Mouse (Mus musculus) c-Kit-positive CD71-negative TER-119-negative erythroid progenitor cells, embryonic 14.5 days (primary cell): ENCODE results near the gene Bcas2.
"Not testable (repeated sequence)": the region's sequence is repeated elsewhere in the genome, so short reads cannot be mapped to it uniquely, and the experiment has no call there.

Experiments
- DNase-seq: peaks from one replicate; pipeline ENCODE4 v3.0.0-alpha.2; 2013; ENCODE audit warnings: low read depth

The Bcas2 gene

DNA sequence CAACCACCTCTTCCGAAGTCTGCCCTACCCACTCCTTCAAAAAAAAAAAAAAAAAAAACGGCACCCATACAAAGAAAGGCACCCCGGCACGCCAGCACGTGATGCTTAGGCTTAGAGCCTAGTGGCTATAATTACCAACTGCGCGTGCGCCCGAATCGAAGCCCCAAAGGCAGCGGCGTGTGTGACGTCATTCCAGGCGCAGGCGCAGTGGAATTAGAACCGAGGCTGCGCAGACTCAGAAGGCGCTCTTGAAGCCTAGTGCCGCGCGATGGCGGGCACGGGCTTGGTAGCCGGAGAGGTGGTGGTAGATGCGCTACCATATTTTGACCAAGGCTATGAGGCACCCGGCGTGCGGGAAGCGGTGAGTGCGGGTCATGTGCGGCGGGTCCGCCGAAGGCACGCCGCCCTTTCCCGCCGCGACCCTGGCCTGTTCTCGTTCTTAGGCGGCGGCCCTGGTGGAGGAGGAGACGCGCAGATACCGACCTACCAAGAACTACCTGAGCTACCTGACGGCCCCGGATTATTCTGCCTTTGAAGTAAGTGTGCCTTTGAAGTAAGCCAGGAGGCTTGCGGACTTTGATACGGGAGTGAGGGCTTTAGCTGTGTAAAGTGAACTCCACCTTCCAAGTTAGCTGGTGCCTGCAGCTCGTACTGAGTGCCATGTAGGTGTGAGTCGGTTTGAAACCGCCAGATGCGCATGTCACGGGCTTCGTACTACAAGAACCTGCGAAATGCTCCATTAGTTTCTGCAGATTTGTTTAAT, at the start of gene Bcas2:
Bcas2 (plus strand) TSS at position 151 of the 763 bp plus-strand sequence.
- DNase-seq = peak; percentile 98

DNA sequence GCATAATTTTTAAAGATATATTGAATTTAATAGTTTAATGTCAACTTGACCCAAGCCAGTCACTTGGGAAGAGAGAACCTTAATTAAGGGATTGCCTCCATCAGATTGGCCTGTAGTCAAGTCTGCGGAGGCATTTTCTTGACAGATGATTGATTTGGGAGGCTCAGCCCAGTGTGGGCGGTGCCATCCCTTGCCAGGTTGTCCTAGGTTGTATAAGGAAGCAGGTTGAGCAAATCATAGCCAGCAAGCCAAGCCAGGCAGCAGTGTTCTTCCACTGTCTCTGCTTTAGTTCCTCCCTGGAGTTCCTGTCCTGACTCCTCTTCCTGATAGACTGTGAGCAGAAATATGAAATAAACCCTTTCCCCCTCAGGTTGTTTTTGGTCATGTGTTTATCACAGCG, 47.8 kb upstream of the Bcas2 start:
- no peak for DNase-seq

DNA sequence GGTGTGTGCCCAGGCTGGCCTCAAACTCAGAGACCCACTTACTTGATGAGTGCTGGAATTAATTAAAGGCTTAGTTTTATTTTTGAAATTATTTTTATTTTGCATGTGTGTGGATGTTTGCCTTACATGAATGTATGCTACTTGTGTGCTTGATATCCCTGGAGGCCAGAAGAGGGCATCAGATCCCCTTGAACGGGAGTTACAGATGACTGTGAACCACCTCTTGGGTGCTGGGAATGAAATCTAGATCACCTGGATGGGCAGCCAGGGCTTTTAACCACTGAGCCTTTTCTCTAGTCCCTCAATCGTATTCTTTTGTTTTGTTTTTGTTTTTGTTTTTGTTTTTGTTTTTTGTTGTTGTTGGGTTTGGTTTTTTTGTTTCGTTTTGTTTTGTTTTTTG, 45.3 kb upstream of the Bcas2 start:
- DNase-seq = no peak

DNA sequence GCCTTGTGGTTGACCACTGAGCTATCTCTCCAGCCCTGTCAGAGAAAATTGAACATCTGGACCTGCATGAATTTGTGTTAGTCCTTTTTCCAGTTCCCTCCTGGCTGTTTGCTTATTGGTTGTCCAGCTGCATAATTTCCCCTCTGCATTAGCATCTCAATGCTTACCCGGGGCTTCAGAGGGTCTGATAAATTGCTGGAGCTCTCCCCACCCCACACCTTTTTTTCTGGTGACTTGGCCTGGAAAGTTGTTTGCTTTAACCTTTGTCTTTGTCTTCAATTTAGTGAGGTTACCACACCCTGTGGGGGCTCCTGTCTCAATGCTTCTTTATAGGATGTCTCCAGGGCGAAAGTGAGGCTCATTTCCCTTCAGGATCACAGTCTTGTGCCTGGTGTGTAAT, 44.3 kb upstream of the Bcas2 start:
- DNase-seq = no peak

DNA sequence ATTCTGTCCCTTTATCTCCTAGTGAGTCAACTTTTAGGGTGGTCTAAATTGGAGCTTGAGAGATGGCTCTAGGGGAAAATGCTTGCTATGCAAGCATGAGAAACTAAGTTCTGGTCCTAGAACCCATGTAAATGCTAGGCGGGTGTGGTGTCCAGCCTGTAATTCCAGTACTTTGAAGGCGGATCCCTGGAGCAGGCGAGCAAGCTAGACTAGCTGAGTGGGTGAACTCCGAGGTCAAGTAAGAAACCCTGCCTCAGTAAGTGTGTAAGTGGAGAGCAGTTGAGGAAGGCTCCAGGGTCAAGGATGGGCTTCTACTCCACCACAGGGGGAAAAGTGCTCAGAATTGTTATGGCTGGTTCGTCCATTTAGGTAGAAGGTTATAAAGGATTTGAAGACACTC, 43.7 kb upstream of the Bcas2 start:
- no peak for DNase-seq

DNA sequence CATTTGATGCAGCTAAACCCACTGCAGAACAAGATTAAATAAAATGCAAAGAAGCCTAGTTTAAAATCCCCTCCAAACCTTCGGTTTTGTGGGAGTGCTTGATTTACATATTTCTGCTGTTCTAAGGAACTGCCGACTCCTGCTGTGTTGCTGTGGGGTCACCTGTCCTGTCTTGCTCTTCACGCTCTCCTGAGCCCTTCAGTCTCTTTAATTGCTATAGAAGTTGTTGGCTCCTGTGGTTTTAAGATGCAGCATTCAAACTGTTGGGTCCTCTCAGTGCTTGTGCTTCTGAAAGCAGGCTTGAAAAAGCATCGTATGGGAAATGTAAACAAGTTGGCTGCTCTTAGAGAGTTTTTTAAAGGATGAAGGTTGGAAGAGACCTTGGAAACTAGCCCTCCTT, 43.2 kb upstream of the Bcas2 start:
- no peak for DNase-seq

DNA sequence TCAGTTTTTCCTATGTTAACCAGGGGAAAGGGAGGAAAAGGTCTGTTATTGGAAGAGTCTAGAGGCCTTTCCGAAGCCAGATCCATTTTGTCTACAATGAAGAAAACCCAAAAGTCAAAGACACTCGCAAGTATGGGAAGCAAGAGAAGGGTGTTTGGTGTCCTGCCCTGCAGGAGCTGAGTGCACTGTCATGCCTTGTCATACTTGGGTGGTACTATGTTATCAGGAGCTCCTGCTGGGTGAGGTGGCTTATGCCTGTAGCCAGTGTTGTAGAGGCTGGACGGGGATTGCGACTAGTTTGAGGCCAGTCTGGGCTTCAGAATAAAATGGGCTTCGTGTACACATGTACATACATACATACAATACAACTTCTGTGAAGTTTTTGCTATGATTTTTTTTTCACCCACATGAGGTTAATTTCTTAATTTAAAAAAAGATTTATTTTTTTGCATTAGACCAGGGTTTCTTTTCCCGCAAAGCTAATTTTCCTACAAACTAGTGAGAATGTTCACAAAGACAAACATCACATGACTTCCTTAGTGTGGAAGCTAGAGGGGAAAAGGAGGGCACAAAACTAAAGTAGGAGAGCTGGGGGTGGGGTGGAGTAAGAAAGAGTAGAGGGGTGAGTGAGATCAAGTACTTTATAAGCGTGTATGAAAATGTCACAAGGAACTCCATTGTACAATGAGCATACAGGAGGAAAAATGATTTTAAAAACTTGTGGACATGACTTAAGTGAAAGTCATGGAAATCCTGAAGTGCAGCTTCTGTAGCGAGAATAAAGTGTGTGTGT, 41.9 kb upstream of the Bcas2 start:
- peak; percentile 42 for DNase-seq

DNA sequence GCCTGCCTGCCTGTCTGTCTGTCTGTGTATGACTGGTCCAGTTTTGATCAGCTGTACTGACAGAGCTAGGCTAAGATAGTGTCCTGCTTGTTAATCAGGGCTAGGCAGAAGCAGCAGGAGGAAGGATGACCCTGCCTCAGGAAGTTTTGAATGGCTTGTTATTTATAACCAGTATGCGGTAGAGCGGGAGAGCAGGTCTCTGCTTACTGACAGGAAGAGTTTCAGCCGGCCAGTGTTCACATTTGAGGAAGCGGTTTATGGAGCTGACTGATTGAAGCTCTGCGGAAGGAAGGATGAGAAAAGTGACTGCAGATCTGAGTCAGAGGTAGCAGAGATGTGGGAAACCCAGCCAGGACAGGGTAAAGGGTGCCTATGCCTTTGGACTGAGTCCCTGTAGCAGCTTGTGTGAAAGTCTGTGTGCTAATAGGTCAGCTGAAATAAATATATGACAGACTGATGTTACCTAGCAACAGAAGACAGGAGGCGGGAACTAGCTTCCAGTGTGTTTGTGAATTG, 41.2 kb upstream of the Bcas2 start:
- peak; percentile 53 for DNase-seq

DNA sequence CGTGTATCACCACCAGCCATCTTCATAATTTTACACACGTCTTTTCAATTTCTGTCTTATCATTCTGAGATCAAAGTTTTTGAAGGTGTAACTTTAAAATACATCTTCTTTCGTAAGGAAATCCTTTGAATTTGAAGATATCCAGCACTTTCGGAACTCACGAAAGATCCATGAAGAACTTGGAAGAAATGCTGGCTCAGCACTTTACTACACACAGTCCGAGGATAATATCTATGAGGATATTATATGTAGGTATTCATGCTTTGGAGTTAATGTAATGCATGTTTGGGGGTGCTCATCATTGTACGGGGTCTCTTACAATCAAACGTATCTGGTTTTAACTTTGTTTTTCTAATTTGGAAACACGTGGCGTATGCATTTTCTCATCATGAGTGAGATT, 38.4 kb upstream of the Bcas2 start:
- DNase-seq = no peak

DNA sequence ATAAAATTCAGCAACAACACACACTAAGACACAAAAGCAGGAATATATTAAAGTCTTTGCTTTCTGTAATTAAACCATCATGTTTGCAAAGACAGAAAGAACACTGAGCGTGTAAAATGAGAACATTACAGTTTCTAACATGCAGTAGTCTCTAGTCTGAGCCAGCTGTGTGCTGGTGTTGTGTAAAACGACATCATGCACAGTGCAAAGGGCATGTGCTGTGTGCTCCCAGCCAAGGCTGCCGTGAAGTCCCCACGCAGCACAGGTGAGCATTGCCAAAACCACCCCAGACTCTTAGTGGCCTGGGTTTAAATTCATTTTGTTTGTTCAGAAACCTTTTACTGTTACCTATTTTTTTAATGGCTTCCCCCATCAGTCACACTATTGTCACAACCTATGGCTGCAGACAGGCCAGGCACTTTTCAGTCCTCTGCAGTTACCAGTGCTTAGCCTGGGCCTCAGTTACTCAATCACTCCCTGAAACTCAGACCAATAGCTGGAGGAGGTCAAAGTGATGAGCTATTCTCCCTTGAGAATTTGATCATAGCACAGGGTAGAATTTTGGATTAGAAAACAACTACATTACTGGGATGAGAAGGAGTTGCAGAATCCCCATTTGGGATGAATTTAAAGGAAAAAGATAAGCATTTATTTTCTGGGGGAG, 34.9 kb upstream of the Bcas2 start:
- no peak for DNase-seq

DNA sequence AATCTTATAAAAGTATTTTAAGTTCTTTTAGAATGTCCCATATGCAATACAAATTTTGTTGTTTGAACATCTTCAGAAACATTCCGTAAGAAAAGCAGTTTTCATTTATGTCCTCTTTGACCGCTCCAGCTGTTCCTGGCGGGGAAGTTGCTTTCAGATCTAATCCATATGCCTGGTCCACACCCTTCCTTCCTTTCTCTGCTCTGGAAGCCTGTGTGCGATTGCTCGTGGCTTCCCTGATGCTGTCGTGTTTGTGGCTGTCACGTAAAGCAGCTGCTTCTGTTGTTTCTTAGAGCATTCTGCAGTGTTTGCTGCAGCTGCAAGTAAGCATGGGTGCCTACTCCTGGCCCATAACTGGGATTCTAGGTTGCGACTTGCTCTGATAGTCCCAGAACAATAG, 32.4 kb upstream of the Bcas2 start:
- no peak for DNase-seq

DNA sequence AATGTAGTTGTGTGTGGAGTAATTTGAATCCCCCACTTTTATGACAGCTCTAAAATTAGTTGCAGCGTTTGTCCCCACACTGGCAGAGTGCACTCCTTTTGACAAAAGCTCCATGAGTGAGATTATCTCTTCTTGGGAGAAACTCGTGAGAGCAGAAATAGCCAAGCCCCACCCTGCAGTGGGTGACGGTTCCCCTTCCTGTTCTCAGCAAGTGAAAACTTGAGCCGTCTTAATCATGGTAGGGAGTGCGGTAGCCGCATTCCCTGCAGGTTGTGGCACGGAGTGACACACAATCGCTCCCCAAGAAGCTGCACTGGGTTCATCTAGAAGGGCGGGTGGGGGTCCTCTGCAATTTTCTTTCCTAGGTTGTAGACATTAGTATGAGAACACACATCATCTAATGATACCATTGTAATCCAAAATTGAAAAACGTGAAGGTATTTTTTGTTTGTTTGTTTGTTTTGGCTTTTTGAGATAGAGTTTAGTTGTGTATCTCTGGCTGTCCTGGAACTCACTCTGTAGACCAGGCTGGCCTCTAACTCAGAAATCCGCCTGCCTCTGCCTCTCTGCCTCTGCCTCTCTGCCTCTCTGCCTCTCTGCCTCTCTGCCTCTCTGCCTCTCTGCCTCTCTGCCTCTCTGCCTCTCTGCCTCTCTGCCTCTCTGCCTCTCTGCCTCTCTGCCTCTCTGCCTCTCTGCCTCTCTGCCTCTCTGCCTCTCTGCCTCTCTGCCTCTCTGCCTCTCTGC, 31.2 kb upstream of the Bcas2 start:
- not testable (repeated sequence) for DNase-seq

DNA sequence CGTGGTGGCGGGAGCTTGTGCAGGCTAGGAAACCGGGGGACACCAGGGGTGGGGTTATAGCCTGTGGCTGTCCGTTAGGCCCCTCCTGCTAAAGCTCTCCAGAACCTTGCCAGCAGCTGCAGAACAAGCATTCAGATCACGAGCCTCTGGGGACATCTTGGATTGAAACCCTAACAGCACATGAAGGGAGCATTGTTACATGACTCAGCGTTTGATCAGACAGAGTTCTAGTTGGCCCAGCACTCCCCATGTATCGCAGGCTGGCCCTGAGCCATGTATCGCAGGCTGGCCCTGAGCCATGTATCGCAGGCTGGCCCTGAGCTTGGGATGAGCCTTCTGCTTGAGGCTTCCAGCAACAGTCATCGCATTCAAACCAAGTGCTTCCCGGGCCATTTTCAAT, 30.2 kb upstream of the Bcas2 start:
- DNase-seq = no peak

DNA sequence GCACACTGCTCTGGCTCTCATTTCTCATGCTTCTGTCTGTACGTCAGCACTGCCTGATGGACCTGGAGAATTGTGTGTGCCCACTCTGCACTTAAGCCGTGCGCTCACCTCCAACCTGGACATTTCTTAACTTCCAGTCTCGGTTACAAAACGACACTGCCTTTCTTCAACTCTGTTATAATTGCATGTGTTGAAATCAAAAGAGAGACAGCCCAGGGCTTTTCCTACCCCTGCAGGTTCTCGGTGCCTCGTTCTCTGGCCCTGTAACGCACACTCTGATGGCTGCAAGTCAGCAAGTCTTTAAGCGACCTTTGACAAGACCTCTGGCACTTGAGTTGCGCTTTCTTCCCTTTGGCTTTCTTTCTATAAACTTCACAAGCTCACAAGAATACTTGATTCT, 29.1 kb upstream of the Bcas2 start:
- no peak for DNase-seq

DNA sequence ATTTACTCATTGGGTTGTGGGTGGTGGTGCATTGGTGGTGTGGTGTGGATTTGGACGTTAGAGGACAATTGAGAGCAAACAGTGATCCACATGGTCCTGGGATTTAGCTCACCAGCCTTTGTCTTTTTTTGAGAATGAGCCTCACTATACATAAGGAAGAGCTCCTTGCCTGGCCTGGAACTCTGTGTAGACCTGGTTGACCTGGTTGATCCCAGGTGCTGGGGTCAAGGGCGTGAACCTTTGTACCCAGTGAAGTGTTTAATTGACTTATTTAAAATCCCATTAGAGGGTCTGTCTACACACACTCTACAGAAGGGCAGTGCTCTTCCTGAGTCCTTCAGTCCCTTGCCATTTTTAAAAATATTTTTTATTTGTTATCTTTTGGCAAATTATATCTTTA, 26.1 kb upstream of the Bcas2 start:
- DNase-seq = no peak

DNA sequence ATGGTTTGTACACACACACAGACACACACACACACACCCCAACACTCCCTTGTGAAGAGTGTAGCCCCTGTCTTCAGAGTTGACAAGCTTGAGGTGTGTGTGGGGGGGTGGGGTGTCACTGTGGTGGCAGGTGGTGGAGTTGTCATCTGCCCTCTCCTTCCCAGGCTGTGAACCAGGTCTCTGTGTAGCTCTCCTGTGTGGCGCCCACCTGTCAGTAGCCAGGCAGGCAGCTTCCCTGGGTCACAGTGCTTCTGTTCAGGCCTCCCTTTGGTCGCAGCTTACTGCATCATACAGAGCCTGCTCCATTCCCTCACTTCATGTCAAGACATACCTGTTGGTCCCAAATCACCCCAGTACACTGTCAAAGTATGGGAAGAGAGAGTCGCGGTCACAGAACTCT, 25.7 kb upstream of the Bcas2 start:
- no peak for DNase-seq

DNA sequence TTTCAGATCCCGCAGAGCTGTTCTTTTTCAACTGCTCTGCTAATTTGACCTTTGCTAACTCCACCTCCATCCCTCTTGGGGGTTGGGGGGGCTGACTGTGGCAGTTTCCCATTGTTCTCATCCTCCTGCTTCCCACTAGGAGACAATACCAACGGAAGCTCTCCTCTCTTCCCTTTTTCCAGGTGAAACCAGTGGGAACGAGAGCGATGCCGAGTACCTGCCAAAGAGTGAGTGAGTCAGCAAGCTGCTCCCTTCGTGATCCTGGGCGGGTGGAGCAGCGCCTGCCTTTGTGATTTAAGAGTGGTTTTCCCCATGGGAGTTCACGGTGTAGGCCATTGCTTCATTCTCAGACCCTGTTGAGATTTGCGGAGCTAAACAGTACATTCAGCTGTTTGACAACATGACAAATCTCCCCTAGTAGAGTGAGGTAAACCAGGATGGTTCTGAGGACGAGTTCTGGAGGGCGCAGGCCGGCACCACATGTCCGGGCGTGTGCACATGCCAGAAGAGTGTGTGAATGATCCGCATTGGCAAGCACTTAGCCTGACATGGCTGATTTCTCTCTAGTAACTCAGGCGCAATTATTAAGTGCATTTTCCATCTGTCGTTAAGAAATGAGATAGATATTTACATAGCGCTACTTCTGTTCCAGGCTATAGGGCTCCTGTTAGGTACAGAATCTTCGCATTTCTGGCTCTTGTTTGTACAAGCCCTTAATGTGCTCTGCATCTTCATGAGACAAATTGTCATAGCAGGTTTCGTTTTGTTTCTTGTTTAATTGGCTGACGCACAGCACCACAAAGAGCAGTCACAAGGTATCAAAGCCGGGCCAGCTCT, 24.9 kb upstream of the Bcas2 start:
- DNase-seq = no peak

DNA sequence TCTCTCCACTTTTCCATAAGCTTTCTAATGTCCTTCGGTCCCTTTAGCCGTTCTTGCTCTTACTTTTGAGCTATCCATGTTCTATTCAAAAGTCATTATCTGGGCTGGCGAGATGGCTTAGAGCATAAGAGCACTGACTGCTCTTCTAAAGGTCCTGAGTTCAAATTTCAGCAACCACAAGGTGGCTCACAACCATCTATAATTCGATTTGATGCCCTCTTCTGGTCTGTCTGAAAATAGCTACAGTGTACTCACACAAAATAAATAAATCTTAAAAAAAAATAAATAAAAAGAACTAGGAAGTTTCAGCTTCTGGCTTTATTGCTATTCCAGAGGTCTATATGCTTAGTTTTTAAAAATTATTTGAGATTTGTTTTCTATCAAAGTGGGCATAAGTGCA, 23.7 kb upstream of the Bcas2 start:
- DNase-seq = no peak

DNA sequence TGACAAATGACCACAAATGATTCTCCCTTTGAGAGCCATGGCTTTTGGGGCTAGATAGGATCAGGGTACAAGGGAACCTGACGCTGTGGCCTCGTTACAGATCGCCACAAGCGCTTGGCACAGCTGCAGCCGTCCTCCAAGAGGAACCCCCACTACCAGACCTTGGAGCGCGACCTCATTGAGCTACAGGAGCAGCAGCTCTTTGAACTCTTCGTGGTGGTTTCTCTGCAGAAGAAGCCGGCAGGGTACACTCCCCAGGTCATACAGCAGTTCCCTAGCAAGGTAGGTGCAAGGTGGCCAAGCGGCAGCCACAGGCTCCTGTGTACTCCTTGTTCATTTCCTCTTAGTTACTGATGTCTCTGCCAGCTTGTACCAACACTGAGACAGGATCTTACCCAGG, 22.5 kb upstream of the Bcas2 start:
- DNase-seq = no peak

DNA sequence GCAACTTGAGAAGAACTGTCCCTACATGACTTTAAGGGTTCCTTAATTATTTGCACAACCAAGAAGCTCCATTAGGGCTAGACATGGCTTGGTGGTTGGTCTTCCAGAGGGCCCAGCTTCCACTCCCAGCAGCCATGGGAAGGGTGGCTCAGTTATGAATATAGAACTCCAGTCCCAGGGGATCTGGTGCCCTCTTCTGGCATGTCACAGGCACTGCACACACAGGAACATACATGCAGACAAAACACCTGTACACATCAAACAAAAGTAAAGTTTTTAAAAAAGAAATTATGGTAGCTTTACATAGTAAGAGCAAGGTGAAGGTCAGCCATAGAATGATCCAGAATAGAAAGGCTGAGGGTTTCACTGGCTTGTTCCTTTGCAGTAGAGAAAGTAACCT, 17.7 kb upstream of the Bcas2 start:
- DNase-seq = no peak

DNA sequence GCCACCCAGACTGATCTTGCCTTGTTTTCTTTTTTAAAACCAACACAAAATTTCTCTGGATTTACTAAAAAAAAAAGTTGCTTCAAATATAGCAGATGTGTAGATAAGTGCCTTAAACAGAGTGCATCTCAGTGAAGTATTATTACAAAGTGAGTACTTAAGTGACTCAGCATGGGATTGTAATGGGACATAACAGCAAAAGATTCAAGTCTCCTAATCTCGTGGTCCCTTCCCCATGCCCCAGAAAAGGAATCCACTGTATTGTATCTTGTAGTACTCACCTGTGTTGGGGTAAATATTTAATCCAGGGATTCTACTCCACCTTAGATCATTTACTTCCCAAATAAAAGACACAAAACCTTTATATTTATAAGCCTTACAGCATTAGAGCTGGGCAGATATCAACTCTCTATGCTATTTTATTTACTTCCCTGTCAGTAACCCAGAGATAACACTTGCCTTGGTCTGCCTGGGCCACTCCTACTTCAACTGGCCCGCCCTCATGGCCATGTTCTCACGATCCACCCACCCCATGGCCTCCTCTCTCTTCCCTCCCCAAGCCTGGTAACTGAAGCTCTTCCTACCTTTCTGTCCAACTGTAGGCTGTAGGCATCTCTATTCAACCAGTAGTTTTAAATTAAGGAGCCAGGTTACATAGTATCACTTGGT, 12.1 kb upstream of the Bcas2 start:
- no peak for DNase-seq
